Mouse (Mus musculus) embryo, embryonic 10.5 days (tissue): ENCODE results near the gene Rasal3.

ENCODE experiments used
- DNase-seq: peaks from one replicate; pipeline ENCODE4 v3.0.0-alpha.2; 2015; ENCODE audit warnings: low spot score

The Rasal3 gene

DNA sequence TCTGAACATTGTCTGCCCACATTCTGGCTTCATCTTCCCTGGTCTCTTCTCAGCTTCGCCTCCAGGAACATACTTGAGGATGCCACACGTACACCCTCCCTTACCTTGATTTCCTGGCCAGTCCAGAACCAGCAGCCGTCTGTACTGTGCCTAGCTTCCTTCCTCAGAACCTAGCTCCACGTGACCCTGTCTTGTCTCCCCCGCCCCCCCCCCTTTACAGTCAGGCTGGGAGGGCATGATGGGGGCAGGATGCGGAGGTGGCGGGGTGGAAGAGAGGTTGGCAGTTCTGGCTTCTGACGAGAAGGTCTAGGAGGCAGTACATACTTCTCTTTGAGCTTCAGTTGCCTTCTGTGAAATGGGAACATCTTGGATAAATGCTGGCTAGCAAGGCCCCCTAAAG is at the start of gene Rasal3:
Gene Rasal3 (minus strand): TSS at position 167 of the 400 bp plus-strand sequence.
- DNase-seq = no peak

DNA sequence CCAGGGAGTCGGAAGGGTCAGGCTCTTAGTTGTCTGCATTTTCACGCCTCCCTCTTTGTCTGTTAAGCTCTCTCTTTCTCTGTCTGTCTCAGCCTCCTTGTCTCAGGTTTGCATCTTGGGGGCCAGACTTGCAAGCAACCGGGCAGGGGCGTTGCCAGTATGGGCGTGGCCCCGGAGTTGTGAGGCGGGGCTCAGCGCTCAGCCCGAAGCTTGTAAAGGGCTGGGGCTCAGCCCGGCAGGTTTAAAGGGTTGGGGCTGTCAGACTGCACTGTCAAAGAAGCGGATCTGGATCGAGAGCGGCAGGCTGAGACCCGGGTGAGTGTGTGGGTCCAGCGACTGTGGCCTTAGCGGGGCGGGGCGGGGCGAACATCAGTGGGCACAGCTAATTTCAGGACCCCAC is 49.1 kb upstream of the Rasal3 start, which contains the start of gene Cyp4f39:
Gene Cyp4f39 (plus strand): TSS at position 242 of the 400 bp plus-strand sequence.
- DNase-seq = peak; percentile 61

DNA sequence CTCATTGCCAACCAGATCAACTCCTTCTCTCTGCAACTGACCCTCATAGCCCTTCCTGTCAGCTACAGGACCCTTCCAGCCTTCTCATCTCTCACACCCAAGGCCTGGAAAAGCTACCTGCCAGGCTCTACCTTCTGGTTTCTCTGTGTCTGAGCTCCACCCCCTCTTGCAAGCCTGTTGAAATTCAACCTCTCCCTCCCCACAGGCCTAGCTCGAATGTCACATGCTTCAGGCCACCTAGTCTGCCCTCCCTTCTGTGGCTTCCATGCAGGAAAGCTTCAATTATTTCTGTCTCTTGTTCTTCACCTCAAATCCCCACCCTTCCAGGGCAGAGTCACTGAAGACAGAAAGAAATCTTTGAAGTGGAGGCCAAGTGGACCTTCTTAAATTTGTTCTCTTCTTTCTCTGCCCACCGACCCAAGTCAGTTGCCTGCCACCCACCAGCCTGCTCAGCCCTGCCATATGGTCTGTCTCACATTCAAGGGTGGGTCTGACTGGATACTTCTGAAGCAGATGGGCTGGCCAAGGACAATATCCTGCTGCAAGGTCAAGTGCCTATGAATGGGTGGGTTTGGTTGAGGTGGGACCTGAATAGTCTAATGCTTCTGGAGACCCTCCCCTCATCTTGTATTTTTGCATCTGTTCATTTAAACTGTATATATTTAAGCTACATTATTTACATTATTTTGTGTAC is 47.6 kb upstream of the Rasal3 start:
- DNase-seq = no peak

DNA sequence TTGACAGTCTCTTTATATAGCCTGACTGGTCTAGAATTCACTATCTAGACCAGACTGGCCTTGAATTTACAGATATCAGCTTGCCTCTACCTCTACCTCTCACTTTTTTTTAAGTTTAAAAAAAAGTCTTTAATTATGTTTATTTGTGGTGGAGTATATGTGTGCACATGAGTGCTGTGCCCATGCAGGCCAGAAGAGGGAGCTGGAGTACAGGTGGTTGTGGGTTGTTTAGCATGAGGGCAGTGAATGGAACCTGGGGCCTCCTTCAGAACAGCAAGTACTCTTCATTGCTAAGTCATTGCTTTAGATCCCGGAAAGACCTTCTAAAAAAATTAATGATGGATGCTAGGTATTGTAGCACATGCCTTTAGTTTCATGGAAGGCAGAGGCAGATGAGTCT is 45.7 kb upstream of the Rasal3 start:
- no peak for DNase-seq

DNA sequence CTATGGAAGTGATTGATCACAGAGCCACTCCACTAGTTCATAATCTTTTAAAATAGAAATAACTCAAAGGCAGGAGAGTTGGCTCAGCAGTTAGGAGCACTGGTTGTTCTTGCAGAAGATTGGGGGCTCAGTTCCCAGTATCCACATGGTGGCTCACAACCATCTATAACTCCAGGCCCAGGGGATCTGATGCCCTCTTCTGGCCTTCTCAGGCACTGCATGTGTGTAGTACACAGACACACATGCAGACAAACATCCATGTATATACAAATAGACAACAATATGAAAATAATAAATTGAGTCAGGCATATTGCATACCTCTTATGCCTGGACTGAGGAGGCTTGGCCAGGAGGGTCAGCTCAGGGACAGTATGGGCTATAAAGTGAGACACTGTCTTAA is 43.8 kb upstream of the Rasal3 start:
- no peak for DNase-seq

DNA sequence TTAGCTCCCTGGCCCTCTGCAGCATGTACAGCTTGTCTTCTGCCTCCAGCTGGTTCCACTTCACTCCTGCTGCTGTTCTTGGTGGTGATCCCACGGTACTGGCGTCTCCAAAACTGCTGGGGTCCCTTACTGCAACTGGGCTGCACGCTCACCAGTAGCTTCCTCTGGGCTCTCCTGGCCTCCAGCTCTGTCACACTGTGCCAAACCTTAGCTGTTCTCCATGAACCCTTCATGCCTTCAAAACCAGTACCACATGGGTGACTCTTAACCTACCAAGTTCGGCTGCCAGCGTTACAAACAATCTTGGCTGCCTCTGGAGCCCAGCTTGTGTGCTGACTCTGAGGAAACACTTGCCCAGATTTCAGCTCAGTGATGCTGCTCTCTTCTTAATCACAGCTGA is 41.6 kb upstream of the Rasal3 start:
- no peak for DNase-seq

DNA sequence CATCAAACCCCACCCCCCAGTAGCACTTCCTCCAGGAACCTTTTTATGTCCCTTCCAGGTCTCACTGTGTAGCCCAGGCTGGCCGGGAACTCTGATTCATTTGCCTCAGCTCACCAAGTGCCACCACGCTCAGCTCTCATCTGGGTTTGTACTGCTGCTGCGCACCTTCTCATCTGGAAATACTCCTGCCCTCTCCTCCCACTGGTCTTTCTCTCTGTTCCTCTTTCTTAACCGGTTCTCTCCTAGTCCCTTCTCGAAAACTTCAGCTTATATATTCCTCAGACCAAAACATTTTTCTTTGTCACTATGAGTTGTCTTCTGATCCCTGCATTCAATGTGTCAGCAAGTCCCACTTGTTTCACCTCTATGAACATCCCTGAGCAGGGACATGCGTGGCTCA is 39.9 kb upstream of the Rasal3 start:
- DNase-seq = no peak

DNA sequence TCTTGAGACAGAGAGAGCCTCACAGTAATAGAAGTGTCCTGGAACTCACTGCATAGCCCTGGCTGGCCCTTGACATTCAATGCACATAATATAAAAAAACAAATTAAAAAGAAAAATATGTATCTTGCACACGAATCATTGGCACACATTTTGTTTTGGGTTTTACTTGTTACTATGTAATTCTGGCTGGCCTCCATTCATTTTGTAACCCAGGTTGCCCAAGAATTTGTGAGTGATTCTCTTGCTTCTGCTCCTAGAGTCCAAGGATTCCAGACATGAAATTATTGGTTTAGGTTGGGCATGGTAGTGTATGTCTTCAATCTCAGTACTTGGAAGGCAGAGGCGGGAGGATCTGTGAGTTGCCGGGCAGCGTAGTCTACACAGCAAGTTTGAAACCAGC is 33.7 kb upstream of the Rasal3 start:
- DNase-seq = no peak

DNA sequence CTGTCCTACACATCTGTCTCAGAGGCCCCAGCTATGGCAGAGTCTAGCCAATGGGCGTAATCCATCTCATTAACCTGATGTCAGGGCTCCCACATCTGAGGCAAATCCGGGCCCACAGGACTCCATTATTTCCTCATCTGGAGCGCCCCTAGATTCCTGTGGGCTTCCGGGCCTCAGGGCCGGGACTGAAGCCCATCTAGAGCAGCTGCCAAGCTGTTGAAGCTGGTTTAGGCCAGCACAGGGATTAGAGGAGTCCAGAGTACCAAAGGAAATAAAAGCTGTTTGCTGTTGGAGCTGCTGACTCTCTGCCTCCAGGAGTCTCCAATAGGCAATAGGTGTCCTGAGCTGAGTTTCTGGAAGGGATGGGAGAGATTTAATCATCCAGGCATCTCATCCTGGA is 31.8 kb upstream of the Rasal3 start:
- DNase-seq = no peak

DNA sequence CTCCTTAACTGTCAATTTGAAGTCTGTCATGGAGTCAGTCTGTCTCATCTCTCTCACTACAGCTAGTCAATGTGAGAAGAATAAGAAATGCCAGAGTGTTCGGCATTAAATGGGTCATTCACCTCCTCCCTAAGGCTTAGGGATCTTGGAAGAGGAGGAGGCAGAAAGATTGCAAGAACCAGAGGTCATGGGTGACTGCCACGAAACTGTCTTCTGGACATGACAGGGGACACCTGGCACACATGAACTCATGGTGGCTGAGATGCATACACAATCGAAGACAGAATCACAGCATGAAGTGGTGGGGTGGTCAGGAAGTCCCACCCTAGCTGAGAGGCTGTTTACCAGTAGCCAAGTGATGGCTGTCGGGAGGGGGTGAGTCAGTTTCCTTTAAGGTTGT is 30.9 kb upstream of the Rasal3 start:
- DNase-seq = no peak

DNA sequence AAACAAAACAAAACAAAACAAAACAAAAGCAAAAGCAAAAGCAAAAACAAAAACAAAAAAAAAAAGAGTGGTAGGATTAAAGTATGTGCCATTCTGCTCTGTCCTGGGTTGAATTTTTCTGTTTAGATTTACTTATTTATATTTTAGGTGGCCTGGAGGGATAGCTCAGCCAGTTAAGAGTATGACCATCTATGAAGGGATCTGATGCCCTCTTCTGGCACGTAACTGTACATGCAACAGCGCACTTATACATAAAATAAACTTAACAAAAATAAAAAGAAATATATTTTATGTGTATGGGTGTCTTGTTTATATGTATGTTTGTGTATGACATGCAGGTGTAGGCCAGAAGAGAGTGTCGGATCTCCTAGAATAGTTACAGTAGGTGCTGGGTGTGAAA is 28.6 kb upstream of the Rasal3 start:
- DNase-seq = peak; percentile 54

DNA sequence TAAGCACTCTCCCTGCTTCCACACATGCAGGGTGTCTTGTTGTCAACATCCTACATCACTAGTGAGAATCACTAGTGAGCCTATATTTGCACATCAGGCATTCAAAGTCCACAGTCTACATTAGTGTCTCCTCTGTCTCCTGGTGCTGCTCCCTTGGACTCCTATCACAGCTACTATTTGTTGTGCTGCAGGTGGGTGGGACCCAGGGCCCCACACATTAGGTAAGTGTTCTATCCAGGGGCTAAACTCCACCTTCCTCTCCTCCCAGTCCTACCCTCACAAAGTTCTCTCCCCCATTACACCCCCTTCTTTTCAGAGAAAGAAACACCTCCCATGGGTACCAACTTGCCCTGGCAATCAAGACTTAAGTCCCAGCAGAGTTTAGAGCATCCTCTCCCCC is 23.2 kb upstream of the Rasal3 start:
- DNase-seq = no peak

DNA sequence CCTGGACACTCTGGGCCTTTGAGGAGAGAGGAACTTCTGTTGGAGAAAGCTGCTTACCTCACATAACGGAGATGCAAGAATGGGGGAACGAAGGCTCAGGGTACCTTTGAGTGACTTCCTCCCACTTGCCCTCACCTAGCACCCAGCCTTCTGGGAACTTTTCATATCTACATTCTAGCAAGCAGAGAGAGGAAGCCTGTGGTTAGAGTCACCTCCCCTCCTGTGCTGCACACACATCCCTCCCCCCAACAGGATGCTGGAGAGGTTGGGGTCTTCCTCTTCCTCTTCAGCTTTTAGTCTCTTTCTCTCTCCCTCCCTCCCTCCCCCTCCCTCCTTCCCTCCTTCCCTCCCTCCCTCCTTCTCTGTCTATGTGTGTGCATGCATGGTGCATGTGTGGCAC is 20.7 kb upstream of the Rasal3 start, which contains the start of gene Pglyrp2:
Gene Pglyrp2 (minus strand): TSS at position 134 of the 400 bp plus-strand sequence.
- no peak for DNase-seq

DNA sequence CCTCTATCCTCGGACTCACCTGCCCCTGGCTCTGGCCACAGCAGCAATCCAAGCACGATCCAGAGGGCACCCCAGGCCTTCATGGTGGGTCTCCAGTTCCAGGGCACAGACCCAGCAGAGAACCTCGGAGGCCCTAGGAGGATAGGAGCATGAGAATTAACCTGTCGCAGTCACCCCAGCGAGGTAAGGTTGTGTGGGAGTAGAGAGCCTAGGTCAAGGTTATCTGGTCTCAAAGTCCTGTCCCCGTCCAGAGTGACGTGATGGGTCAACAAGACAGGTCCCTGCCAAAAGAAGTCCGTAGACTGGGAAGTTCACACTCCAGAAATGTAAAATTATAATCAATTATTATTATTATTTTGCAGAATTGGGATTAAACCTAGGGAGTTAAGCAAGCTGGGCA is 17.4 kb upstream of the Rasal3 start:
- no peak for DNase-seq

DNA sequence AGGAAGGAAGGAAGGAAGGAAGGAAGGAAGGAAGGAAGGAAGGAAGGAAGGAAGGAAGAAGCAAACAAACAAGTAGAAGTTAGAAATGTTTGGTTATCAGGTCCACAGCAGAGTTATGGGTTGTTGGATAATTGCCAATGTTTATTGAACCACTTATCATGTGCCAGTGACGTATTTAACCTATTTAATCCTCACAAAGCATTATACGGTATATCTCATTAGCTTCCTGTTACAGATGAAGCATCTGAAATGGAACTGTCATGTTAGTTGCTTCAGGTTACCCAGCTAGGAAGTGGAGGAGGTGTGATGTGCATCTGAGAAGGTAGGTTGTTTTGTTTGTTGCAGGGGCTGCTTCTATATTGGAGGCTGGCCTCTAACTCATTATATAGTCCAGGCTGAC is 16.6 kb upstream of the Rasal3 start:
- no peak for DNase-seq

DNA sequence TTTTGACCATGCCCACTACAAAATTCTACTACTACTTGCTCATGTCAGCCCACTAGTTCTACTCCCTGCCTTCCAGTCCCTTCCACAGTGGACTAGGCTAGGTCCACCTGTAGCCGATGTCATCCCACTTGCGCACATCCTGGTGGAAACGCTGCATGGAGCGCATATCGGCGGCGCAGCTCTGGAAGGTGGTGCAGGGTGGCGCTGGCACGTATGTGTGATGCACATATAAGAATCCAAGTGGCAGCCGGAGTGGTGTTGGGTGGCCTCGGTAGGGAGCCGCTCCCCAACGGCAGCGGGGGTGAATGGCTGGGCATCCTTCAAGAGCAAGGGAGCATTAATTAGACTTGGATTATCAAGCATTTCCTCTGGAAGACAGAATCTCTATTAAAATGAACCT is 13.4 kb upstream of the Rasal3 start:
- no peak for DNase-seq

DNA sequence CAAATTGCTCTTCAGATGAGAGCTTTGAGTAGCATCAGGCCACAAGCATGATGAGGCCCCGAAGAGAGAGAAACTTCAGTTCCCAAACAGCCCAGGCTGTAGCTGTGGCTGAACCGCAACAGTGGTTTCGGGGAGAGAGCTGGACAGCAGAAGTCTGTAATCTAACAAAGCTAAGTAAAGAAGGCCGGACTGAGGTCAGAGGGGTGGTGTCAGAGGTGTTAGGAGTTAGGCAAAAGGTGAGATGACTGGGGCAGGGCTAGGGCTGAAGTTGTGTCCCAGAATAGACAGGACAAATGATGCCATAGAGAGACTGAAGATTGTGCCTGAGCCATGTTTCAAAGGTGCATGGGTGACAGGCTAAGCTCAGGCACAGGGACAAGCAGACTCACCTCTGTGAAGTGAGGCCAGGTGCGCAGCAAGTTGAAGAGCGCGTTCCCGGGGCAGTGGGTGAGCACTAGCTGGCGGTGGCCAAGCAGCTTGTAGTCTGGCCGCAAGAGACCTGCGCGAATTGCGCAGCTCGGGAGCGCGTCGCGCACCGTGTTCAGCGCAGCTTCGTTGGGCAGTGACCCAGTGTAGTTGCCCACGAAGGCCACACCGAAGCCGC is 12.1 kb upstream of the Rasal3 start:
- no peak for DNase-seq

DNA sequence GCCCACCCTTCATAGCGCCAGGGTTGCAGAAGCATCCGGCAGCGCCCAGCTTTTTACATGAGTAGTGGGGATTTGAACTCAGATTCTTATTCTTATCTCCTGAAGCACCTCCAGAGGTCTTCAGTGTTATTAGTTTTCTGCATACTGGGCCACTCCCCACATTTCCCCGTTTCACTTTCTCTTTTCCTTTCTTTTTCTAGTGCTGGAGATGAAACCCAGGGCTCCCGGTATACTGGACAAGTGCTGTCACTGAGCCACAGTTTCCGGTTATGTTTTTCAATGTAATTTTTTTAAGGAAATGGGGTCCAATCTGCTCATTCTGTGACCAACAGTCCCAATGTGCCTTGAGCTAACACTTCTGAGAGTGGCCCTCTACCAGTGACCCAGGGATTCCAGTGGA is 8.5 kb upstream of the Rasal3 start:
- no peak for DNase-seq

DNA sequence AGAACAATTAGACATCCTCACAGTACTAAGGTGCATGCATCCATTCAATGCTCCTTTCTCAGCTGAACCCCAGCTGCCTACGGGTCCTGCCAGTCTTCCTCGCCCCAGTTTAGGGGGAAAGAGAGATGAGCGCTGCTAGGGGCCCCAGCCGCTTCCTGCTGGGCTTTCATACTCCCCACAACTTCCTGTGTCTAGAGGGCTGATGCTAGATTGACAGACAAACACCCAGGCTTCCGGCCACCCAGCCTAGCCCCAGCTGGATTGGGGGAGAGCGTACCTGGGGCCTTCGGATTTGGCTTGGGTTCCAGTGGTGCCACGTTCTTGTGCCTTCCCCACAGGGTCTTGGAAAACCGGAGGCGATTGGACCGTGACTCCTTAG is 615 bp downstream of the Rasal3 start:
- no peak for DNase-seq

DNA sequence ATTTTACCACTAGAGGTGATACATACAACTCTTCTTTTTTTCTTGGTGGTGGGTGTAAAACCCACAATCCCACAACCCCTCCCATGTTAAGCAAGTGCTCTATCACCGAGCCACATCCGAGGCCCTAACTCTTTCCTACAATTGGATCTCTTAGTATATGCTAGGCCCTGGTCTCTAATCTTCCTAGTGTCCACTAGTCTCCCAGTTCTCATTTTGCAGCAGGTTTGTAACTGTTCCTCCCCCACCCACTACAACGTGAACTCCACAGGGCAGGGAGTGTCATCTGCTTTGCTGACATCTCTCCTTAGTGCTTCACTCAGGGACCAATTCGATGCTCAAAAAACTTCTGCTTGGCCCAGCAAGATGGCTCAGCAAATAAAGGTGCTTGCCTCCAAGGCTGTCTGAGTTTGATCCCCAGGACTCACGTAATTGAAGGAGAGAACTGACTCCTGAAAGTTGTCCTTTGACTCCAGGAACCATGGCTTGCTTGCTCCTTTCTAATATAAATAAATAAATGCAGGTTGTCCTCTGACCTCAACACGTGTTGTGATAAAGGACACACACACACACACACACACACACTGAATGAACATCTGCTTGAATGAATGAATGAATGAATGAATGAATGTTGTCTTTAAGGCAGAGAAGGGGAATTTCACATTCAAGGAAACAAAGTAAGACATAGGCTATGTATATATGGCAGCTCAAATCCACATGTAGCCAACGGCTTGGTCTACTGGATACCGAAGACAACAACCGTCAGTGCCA is 1.2 kb downstream of the Rasal3 start:
- DNase-seq = no peak

DNA sequence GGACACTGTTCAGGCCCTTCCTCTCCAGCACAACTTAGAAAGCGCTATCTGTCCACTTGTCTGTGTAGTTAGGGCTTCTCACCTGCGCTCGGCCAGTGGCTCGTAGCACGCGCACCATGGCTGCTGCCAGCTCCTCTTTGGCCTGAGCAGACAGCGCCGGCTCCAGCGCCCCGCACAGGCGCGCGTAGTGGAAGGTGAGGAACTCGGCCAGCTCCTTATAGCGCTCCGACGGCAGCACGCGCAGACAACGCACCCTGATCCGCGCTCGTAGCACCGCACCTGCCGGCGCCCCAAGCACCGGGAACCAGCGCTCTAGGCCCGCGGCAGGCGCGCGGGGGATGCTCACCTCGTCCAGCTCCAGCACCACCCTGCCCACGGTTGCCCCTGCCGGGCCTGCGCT is 7.1 kb downstream of the Rasal3 start:
- no peak for DNase-seq

DNA sequence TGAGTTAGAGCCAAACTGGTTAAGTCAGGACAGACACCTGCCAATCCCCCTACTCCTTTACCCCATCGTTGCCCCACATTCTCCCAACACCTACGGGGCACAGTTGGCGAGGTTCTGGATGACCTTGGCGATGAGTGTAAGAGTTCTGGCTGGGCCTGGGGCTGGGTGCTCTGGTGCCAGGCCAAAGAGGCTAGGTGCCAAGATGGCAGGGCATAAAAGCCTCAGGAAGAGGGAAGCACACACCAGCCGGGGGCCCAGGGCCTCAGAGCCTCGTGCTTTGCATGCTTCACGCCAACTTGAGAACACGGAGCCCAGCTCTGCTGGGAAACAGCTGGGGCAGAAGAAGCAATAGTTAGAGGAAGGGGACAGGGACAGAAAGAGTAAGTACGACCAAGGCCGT is 9.4 kb downstream of the Rasal3 start:
- DNase-seq = no peak

DNA sequence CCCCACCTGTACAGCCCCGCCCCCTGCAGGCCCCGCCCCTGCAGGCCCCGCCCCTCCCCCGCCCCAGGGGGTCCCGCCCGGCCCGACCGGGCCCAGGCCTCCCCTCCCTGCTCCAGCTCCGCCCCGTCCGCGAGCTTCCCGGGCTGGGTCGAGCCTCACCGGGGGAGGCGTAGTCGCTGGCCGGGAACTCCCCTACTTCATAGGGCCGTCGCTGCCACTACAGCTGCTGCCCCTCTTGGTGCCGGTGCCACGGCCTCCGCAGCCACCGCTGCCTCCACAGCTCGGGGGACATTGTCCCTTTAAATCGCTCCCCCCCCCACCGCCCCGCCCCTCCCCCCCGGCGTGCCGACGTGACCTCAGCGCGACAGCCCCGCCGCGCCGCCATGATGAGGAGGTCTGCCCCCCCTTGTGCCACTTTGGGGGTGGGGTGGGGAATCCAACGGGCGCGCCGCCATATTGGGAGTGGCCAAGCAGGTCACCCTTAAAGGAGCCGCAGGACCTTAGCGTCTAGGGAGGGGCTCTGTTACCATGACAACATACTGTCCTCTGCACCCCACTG is 14.2 kb downstream of the Rasal3 start, which contains the start of gene Wiz:
Gene Wiz (minus strand): TSS at position 339 of the 559 bp plus-strand sequence.
- DNase-seq = peak; percentile 94
